Mouse (Mus musculus): Measurements from ENCODE around the gene Wnk2. TPM values are rescaled to one million over a fixed set of nuclear protein-coding genes. Genes with fewer than 3 reads are reported as not detected.

Wnk2 gene
- polyA plus RNA-seq, 1 experiment from 2014 or later: 20.8 TPM

GRCm38 (mm10) chr13:49017375-49017774, 130.4 kb downstream of the Wnk2 start:
- Histone ChIP-seq H3K4me1 (ENCODE audit: control insufficient read depth, insufficient read depth, low read length) (peaks cover 15% of the 10 kb centered on the region), H3K27me3 (ENCODE audit: control insufficient read depth, insufficient read depth, low read depth, low read length) (no peaks in the 10 kb centered on the region), H3K27ac (ENCODE audit: low read length) (no peak overlapping the region), H3K9me3 (replicated peaks; ENCODE audit: control insufficient read depth, low read length, poor library complexity, severe bottlenecking) (no peaks in the 10 kb centered on the region), H3K4me3 (ENCODE audit: low read depth, low read length) (no peak overlapping the region), H3K36me3 (ENCODE audit: control insufficient read depth, insufficient read depth, low read length) (no peaks in the 10 kb centered on the region), H3K9ac (ENCODE audit: low read depth, low read length) (no peak overlapping the region), H3K4me2 (ENCODE audit: low read length) (no peak overlapping the region)
- 100% methylated on average over 1 of the region's 1 CpGs for WGBS
- no peak for ATAC-seq

GRCm38 (mm10) chr13:49016311-49016761, 131.5 kb downstream of the Wnk2 start:
- Histone ChIP-seq H3K27ac (ENCODE audit: low read length) (peak overlapping the region; percentile 83), H3K4me3 (ENCODE audit: low read depth, low read length) (peak overlapping the region; percentile 17), H3K4me2 (ENCODE audit: low read length) (peak overlapping the region; percentile 47), H3K27me3 (ENCODE audit: control insufficient read depth, insufficient read depth, low read depth, low read length) (no peaks in the 10 kb centered on the region), H3K4me1 (ENCODE audit: control insufficient read depth, insufficient read depth, low read length) (peaks cover 15% of the 10 kb centered on the region), H3K36me3 (ENCODE audit: control insufficient read depth, insufficient read depth, low read length) (no peaks in the 10 kb centered on the region), H3K9me3 (replicated peaks; ENCODE audit: control insufficient read depth, low read length, poor library complexity, severe bottlenecking) (no peaks in the 10 kb centered on the region), H3K9ac (ENCODE audit: low read depth, low read length) (peak overlapping the region; percentile 54)
- peak; percentile 92 for ATAC-seq
- 2% methylated on average over 16 of the region's 16 CpGs for WGBS

DNA sequence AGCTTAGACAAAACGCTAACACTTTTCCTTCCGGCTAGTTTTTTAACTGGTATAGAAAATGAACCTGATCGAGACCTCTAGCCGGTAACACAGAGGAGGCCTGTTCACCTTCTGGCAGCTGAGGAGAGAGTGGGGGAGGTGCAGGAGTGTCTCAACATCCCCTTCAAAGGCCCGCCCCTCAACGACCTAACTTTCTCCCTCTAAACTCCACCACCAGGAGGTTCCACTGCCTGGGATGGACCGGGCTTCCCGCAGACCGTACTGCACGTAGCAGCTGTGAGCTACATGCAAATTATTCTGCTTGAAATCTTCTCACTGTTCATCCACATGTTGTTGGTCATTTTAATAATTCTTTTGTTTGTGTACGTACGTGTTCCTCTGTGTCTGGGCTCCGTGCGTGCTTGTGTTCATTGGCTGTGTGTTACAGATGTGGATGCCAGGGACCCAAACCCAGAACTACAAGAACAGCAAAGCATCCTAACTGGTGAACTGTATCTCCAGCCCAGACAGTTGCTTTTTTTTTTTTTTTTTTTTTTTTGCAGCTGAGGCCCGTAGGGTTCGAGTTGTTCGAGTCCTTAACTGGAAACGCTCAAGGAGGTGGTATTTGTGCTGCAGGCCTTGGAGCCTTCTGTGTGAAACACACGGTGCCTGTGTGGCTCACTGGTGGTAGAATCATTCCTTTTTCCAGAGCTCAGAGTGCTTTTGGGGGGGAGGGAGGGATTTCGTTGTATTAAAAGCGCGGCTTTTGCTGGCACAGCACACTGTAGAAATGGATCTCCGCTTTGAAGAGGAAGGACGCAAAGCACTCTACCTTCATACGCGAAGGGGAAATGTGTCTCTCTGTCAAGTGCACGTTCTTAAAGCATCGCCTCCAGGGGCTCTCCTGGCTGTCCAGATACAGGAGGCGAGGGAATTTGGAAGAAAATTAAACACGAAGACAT, 132.2 kb downstream of the Wnk2 start:
- Histone ChIP-seq H3K9me3 (replicated peaks; ENCODE audit: control insufficient read depth, low read length, poor library complexity, severe bottlenecking) (no peaks in the 10 kb centered on the region), H3K9ac (ENCODE audit: low read depth, low read length) (peak overlapping the region; percentile 54), H3K36me3 (ENCODE audit: control insufficient read depth, insufficient read depth, low read length) (no peaks in the 10 kb centered on the region), H3K4me2 (ENCODE audit: low read length) (peak overlapping the region; percentile 47), H3K27me3 (ENCODE audit: control insufficient read depth, insufficient read depth, low read depth, low read length) (no peaks in the 10 kb centered on the region), H3K4me1 (ENCODE audit: control insufficient read depth, insufficient read depth, low read length) (peaks cover 15% of the 10 kb centered on the region), H3K27ac (ENCODE audit: low read length) (peak overlapping the region; percentile 83), H3K4me3 (ENCODE audit: low read depth, low read length) (peak overlapping the region; percentile 17)
- peak; percentile 79 for ATAC-seq
- WGBS: 2% methylated on average over 30 of the region's 30 CpGs

GRCm38 (mm10) chr13:49013206-49013794, 134.5 kb downstream of the Wnk2 start:
- Histone ChIP-seq H3K4me3 (ENCODE audit: low read depth, low read length) (no peak overlapping the region), H3K9me3 (replicated peaks; ENCODE audit: control insufficient read depth, low read length, poor library complexity, severe bottlenecking) (no peaks in the 10 kb centered on the region), H3K27me3 (ENCODE audit: control insufficient read depth, insufficient read depth, low read depth, low read length) (no peaks in the 10 kb centered on the region), H3K4me1 (ENCODE audit: control insufficient read depth, insufficient read depth, low read length) (peaks cover 15% of the 10 kb centered on the region), H3K9ac (ENCODE audit: low read depth, low read length) (no peak overlapping the region), H3K27ac (ENCODE audit: low read length) (no peak overlapping the region), H3K4me2 (ENCODE audit: low read length) (no peak overlapping the region), H3K36me3 (ENCODE audit: control insufficient read depth, insufficient read depth, low read length) (no peaks in the 10 kb centered on the region)
- 27% methylated on average over 5 of the region's 5 CpGs for WGBS
- no peak for ATAC-seq

DNA sequence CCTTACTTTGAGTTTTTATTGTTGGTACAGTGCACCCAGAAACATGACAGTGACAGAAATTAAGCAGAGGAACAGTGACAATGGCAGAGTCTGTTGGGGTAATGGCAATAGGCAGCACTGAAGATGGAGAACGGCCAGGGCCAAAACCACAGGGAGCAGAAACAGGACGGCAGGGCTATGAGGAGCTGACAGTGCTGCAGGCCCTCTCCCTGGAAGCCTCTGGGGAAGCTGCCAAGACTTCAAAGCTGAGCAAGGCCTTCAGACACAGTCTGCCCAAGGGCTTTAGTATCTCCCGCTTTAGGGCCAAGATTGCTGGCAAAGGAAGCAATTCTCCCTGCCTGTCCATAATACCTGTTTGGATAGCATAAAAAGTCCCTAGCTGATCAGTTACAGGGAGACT, 146.1 kb downstream of the Wnk2 start:
- Histone ChIP-seq H3K27ac (ENCODE audit: low read length) (no peak overlapping the region), H3K4me3 (ENCODE audit: low read depth, low read length) (no peak overlapping the region), H3K9me3 (replicated peaks; ENCODE audit: control insufficient read depth, low read length, poor library complexity, severe bottlenecking) (no peaks in the 10 kb centered on the region), H3K27me3 (ENCODE audit: control insufficient read depth, insufficient read depth, low read depth, low read length) (no peaks in the 10 kb centered on the region), H3K4me1 (ENCODE audit: control insufficient read depth, insufficient read depth, low read length) (no peaks in the 10 kb centered on the region), H3K4me2 (ENCODE audit: low read length) (no peak overlapping the region), H3K9ac (ENCODE audit: low read depth, low read length) (no peak overlapping the region), H3K36me3 (ENCODE audit: control insufficient read depth, insufficient read depth, low read length) (no peaks in the 10 kb centered on the region)
- ATAC-seq: no peak
- 54% methylated on average over 3 of the region's 3 CpGs for WGBS

DNA sequence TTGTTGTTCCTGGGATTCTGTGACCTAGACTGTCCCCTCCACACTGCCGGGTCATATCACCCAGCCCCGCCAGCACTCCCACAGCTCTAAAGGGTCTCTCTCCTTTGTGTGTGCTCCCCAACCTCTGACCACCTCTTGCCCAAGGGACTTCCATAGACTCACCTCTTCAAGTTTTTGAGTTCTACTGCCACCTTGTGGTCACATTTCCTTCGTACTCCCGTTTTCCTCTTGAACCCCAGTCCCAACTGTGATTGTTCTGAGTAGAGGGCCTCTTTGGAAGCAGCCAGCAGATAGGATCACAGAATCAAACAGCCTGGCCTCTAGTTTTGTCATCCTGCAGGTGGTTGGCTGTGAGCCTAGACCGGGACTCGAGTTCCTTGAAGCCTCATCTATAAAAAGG, 149.2 kb downstream of the Wnk2 start:
- Histone ChIP-seq H3K27ac (ENCODE audit: low read length) (no peak overlapping the region), H3K27me3 (ENCODE audit: control insufficient read depth, insufficient read depth, low read depth, low read length) (no peaks in the 10 kb centered on the region), H3K9ac (ENCODE audit: low read depth, low read length) (no peak overlapping the region), H3K4me2 (ENCODE audit: low read length) (no peak overlapping the region), H3K36me3 (ENCODE audit: control insufficient read depth, insufficient read depth, low read length) (no peaks in the 10 kb centered on the region), H3K4me3 (ENCODE audit: low read depth, low read length) (no peak overlapping the region), H3K4me1 (ENCODE audit: control insufficient read depth, insufficient read depth, low read length) (peaks cover 11% of the 10 kb centered on the region), H3K9me3 (replicated peaks; ENCODE audit: control insufficient read depth, low read length, poor library complexity, severe bottlenecking) (no peaks in the 10 kb centered on the region)
- 5% methylated on average over 6 of the region's 6 CpGs for WGBS
- ATAC-seq: no peak

DNA sequence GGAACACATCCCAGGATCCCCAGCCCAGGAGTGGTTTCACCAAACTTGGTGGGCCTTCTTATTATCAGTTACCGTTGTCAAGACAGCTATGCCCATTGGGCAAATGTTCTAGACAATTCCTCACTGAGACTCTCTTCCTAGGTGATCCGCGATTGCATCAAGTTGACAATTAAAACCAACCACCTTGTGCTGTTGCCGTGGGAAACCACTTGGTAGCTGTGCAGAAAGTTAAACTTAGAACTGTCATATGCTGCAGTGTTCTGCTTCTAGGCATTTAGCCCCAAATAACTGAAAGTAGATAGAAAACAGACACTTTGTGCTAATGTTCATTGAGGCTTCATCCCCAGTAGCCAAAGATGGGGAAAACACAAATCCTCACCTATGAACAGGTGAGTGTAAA, 151.1 kb downstream of the Wnk2 start:
- H3K27ac ChIP-seq (ENCODE audit: low read length): no peak overlapping the region
- peaks cover 11% of the 10 kb centered on the region for H3K4me1 ChIP-seq (ENCODE audit: control insufficient read depth, insufficient read depth, low read length)
- no peak overlapping the region for H3K4me2 ChIP-seq (ENCODE audit: low read length)
- H3K27me3 ChIP-seq (ENCODE audit: control insufficient read depth, insufficient read depth, low read depth, low read length): no peaks in the 10 kb centered on the region
- no peaks in the 10 kb centered on the region for H3K9me3 ChIP-seq (replicated peaks; ENCODE audit: control insufficient read depth, low read length, poor library complexity, severe bottlenecking)
- no peak for ATAC-seq
- no peaks in the 10 kb centered on the region for H3K36me3 ChIP-seq (ENCODE audit: control insufficient read depth, insufficient read depth, low read length)
- WGBS: 84% methylated on average over 4 of the region's 4 CpGs
- H3K4me3 ChIP-seq (ENCODE audit: low read depth, low read length): no peak overlapping the region
- no peak overlapping the region for H3K9ac ChIP-seq (ENCODE audit: low read depth, low read length)

- no peaks in the 10 kb centered on the region for H3K9me3 ChIP-seq (replicated peaks; ENCODE audit: control insufficient read depth, low read length, poor library complexity, severe bottlenecking)
- no peaks in the 10 kb centered on the region for H3K36me3 ChIP-seq (ENCODE audit: control insufficient read depth, insufficient read depth, low read length)
- peak overlapping the region; percentile 49; the same call in 1 of the 2 replicates for H3K27ac ChIP-seq (ENCODE audit: low read length)
- H3K4me2 ChIP-seq (ENCODE audit: low read length): peak overlapping the region; percentile 6; the same call in 1 of the 2 replicates
- no peak overlapping the region for H3K4me3 ChIP-seq (ENCODE audit: low read depth, low read length)
- no peak overlapping the region for H3K9ac ChIP-seq (ENCODE audit: low read depth, low read length)
- H3K4me1 ChIP-seq (ENCODE audit: control insufficient read depth, insufficient read depth, low read length): peaks cover 11% of the 10 kb centered on the region
- no peaks in the 10 kb centered on the region for H3K27me3 ChIP-seq (ENCODE audit: control insufficient read depth, insufficient read depth, low read depth, low read length)
- ATAC-seq: peak; percentile 92
- 3% methylated on average over 3 of the region's 3 CpGs for WGBS
These were observed 152.9 kb downstream of the Wnk2 start for GRCm38 (mm10) chr13:48994903-48995302.

DNA sequence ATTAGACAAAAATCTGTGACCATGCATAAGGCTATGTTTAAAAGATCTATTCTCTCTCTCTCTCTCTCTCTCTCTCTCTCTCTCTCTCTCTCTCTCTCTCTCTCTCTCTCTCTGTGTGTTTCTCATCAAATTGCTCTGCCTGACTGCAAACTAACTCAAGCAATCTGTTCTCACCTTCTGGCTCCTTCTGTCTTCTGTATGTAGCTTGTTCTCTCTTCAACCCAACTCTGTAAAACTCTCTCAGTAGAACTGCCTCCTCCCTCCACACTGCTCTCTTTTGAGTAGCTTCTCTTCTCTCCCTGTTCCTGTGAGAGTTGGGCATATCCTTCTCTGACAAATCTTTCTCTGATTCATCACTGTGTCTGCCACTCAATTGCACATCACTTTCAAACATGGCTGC, 154.9 kb downstream of the Wnk2 start:
- no peak for ATAC-seq
- H3K9ac ChIP-seq (ENCODE audit: low read depth, low read length): no peak overlapping the region
- peaks cover 11% of the 10 kb centered on the region for H3K4me1 ChIP-seq (ENCODE audit: control insufficient read depth, insufficient read depth, low read length)
- no peak overlapping the region for H3K4me3 ChIP-seq (ENCODE audit: low read depth, low read length)
- no peaks in the 10 kb centered on the region for H3K36me3 ChIP-seq (ENCODE audit: control insufficient read depth, insufficient read depth, low read length)
- H3K4me2 ChIP-seq (ENCODE audit: low read length): no peak overlapping the region
- no peaks in the 10 kb centered on the region for H3K27me3 ChIP-seq (ENCODE audit: control insufficient read depth, insufficient read depth, low read depth, low read length)
- H3K9me3 ChIP-seq (replicated peaks; ENCODE audit: control insufficient read depth, low read length, poor library complexity, severe bottlenecking): no peaks in the 10 kb centered on the region
- H3K27ac ChIP-seq (ENCODE audit: low read length): no peak overlapping the region

Data from midbrain, embryonic 16.5 days (tissue).